Comparison of ENCODE assay signal across 8 mouse cellular contexts in genomic region chr9:107295616-107296015, GRCm38 (mm10). TPM values are rescaled to one million over a fixed set of nuclear protein-coding genes. Genes with fewer than 3 reads are reported as not detected.
A peak's percentile ranks its signal among the peaks of the same experiment; 100 is the strongest.
DNase-seq lines count a peak whose midpoint lies in the region; ATAC-seq and TF ChIP-seq lines count a peak whose summit lies in the region.

No protein-coding gene starts in this region.

- DNase-seq in forebrain, embryonic 11.5 days (ENCODE audit: low spot score): no peak
- DNase-seq in forebrain, postnatal 0 days: no peak
- peak; percentile 68 for DNase-seq in 3T3-L1 (ENCODE audit: low read depth, low spot score)
- no peak for DNase-seq in cerebellum, postnatal 36 days
- no peak for DNase-seq in spleen, adult 18-20 months

- WGBS in forebrain, embryonic 11.5 days: 81% methylated on average over 4 of the region's 4 CpGs
- 75% methylated on average over 4 of the region's 4 CpGs for WGBS in forebrain, postnatal 0 days
- WGBS in forebrain, embryonic 12.5 days: 86% methylated on average over 4 of the region's 4 CpGs
- WGBS in liver, embryonic 16.5 days (ENCODE audit: insufficient replicate concordance): 9% methylated on average over 4 of the region's 4 CpGs
- WGBS in stomach, embryonic 14.5 days: 54% methylated on average over 4 of the region's 4 CpGs

- H3K9me3 ChIP-seq in forebrain, embryonic 11.5 days (ENCODE audit: control insufficient read depth, low read length): no peaks in the 10 kb centered on the region
- no peaks in the 10 kb centered on the region for H3K9me3 ChIP-seq in forebrain, postnatal 0 days (ENCODE audit: low read length)
- no peaks in the 10 kb centered on the region for H3K9me3 ChIP-seq in forebrain, embryonic 12.5 days
- no peaks in the 10 kb centered on the region for H3K9me3 ChIP-seq in liver, embryonic 16.5 days (replicated peaks; ENCODE audit: control insufficient read depth, low read length)
- H3K9me3 ChIP-seq in stomach, embryonic 14.5 days (ENCODE audit: control insufficient read depth, low read depth, low read length): no peaks in the 10 kb centered on the region

- no peak for TF ChIP-seq CTCF in forebrain, postnatal 0 days (IDR thresholded peaks at IDR 0.05; ENCODE audit: low read depth)

- peaks cover 3% of the 10 kb centered on the region; the same call in 1 of the 2 replicates for H3K4me1 ChIP-seq in forebrain, embryonic 11.5 days (replicated peaks; ENCODE audit: control insufficient read depth, insufficient read depth, low read length)
- peaks cover 16% of the 10 kb centered on the region for H3K4me1 ChIP-seq in forebrain, postnatal 0 days (ENCODE audit: insufficient read depth)
- peaks cover 19% of the 10 kb centered on the region for H3K4me1 ChIP-seq in forebrain, embryonic 12.5 days
- H3K4me1 ChIP-seq in liver, embryonic 16.5 days (ENCODE audit: control insufficient read depth, low read depth, low read length): peaks cover 41% of the 10 kb centered on the region
- peaks cover 18% of the 10 kb centered on the region; the same call in 1 of the 2 replicates for H3K4me1 ChIP-seq in stomach, embryonic 14.5 days (ENCODE audit: control insufficient read depth, insufficient read depth, low read length)

- peaks cover 2% of the 10 kb centered on the region; the same call in 1 of the 2 replicates for H3K27me3 ChIP-seq in forebrain, embryonic 11.5 days (ENCODE audit: control insufficient read depth, insufficient read depth, low read length)
- H3K27me3 ChIP-seq in forebrain, postnatal 0 days (ENCODE audit: insufficient read depth, low read length): no peaks in the 10 kb centered on the region
- H3K27me3 ChIP-seq in forebrain, embryonic 12.5 days: peaks cover 34% of the 10 kb centered on the region
- H3K27me3 ChIP-seq in liver, embryonic 16.5 days (ENCODE audit: control insufficient read depth, insufficient read depth, low read depth, low read length): peaks cover 6% of the 10 kb centered on the region; the same call in 1 of the 2 replicates
- H3K27me3 ChIP-seq in stomach, embryonic 14.5 days (ENCODE audit: control insufficient read depth, insufficient read depth, low read length): no peaks in the 10 kb centered on the region

- H3K27ac ChIP-seq in forebrain, embryonic 11.5 days (ENCODE audit: low read depth, low read length): no peak overlapping the region
- no peak overlapping the region for H3K27ac ChIP-seq in forebrain, postnatal 0 days (ENCODE audit: low read depth, low read length)
- no peak overlapping the region for H3K27ac ChIP-seq in forebrain, embryonic 12.5 days
- peak overlapping the region; percentile 93 for H3K27ac ChIP-seq in liver, embryonic 16.5 days (ENCODE audit: low read length)
- H3K27ac ChIP-seq in stomach, embryonic 14.5 days (ENCODE audit: low read length): no peak overlapping the region

- H3K4me2 ChIP-seq in forebrain, embryonic 11.5 days (ENCODE audit: low read depth, low read length, severe bottlenecking): peak overlapping the region; percentile 92
- H3K4me2 ChIP-seq in forebrain, postnatal 0 days (ENCODE audit: low read depth): no peak overlapping the region
- peak overlapping the region; percentile 78 for H3K4me2 ChIP-seq in forebrain, embryonic 12.5 days
- peak overlapping the region; percentile 95 for H3K4me2 ChIP-seq in liver, embryonic 16.5 days (ENCODE audit: low read depth, low read length)
- H3K4me2 ChIP-seq in stomach, embryonic 14.5 days (replicated peaks; ENCODE audit: low read depth, low read length): peak overlapping the region; percentile 73

- H3K36me3 ChIP-seq in forebrain, embryonic 11.5 days (ENCODE audit: control insufficient read depth, insufficient read depth, low read length): no peaks in the 10 kb centered on the region
- no peaks in the 10 kb centered on the region for H3K36me3 ChIP-seq in forebrain, postnatal 0 days (ENCODE audit: insufficient read depth)
- H3K36me3 ChIP-seq in forebrain, embryonic 12.5 days (replicated peaks): peaks cover 4% of the 10 kb centered on the region
- peaks cover 4% of the 10 kb centered on the region; the same call in 1 of the 2 replicates for H3K36me3 ChIP-seq in liver, embryonic 16.5 days (ENCODE audit: control insufficient read depth, insufficient read depth)
- no peaks in the 10 kb centered on the region; the same call in 1 of the 2 replicates for H3K36me3 ChIP-seq in stomach, embryonic 14.5 days (ENCODE audit: control insufficient read depth, insufficient read depth, low read length)

- H3K4me3 ChIP-seq in forebrain, embryonic 11.5 days (ENCODE audit: low read depth, low read length): no peak overlapping the region
- no peak overlapping the region for H3K4me3 ChIP-seq in forebrain, postnatal 0 days (ENCODE audit: low read depth, low read length)
- no peak overlapping the region for H3K4me3 ChIP-seq in forebrain, embryonic 12.5 days (replicated peaks)
- peak overlapping the region; percentile 70 for H3K4me3 ChIP-seq in liver, embryonic 16.5 days (ENCODE audit: low read depth, low read length)
- H3K4me3 ChIP-seq in stomach, embryonic 14.5 days (ENCODE audit: low read depth, low read length): peak overlapping the region; percentile 63; the same call in 1 of the 2 replicates

- H3K9ac ChIP-seq in forebrain, embryonic 11.5 days (ENCODE audit: low read length): no peak overlapping the region
- H3K9ac ChIP-seq in forebrain, postnatal 0 days: no peak overlapping the region
- no peak overlapping the region for H3K9ac ChIP-seq in forebrain, embryonic 12.5 days
- peak overlapping the region; percentile 73 for H3K9ac ChIP-seq in liver, embryonic 16.5 days (ENCODE audit: low read depth, low read length)
- H3K9ac ChIP-seq in stomach, embryonic 14.5 days (replicated peaks; ENCODE audit: low read depth, low read length): no peak overlapping the region

- no peak for ATAC-seq in forebrain, embryonic 11.5 days (replicated peaks; ENCODE audit: low FRiP score)
- no peak for ATAC-seq in forebrain, postnatal 0 days
- no peak for ATAC-seq in forebrain, embryonic 12.5 days (ENCODE audit: low FRiP score)
- ATAC-seq in liver, embryonic 16.5 days (ENCODE audit: low read depth): no peak
- ATAC-seq in stomach, embryonic 14.5 days (ENCODE audit: insufficient number of reproducible peaks, insufficient read depth, low FRiP score, low read depth): no peak

RNA-seq across cellular contexts. Expression of gene Cish, which starts 0.2 kb away (rescaled TPM):
- 6.5 and 7.4 TPM in 2 replicates for polyA plus RNA-seq in forebrain, embryonic 11.5 days (2014; fragmentation: Nextera tagmentation; extraction: Ambion mirVana)
- 2.7 and 4.0 TPM in 2 replicates for total RNA-seq in forebrain, postnatal 0 days (2014; rRNA removed)
- 11.2 and 12.2 TPM in 2 replicates for polyA plus RNA-seq in forebrain, postnatal 0 days (2015; fragmentation: Nextera tagmentation; extraction: Ambion mirVana)
- 4.5 and 6.0 TPM in 2 replicates for polyA plus RNA-seq in forebrain, embryonic 12.5 days (2016; fragmentation: Nextera tagmentation; extraction: Ambion mirVana)
- polyA plus RNA-seq in liver, embryonic 16.5 days (2015; fragmentation: Nextera tagmentation; extraction: Ambion mirVana): 10.0 and 10.7 TPM in 2 replicates
- polyA plus RNA-seq in stomach, embryonic 14.5 days (2014; fragmentation: Nextera tagmentation; extraction: Ambion mirVana): 8.0 and 9.5 TPM in 2 replicates

RNA-seq across cellular contexts. Expression of gene Mapkapk3, which starts 5.9 kb away (rescaled TPM):
- 3.2 and 4.9 TPM in 2 replicates for polyA plus RNA-seq in forebrain, embryonic 11.5 days (2014; fragmentation: Nextera tagmentation; extraction: Ambion mirVana)
- 1.5 and 1.6 TPM in 2 replicates for total RNA-seq in forebrain, postnatal 0 days (2014; rRNA removed)
- 1.2 and 1.5 TPM in 2 replicates for polyA plus RNA-seq in forebrain, postnatal 0 days (2015; fragmentation: Nextera tagmentation; extraction: Ambion mirVana)
- 2.4 and 3.7 TPM in 2 replicates for polyA plus RNA-seq in forebrain, embryonic 12.5 days (2016; fragmentation: Nextera tagmentation; extraction: Ambion mirVana)
- 8.4 and 9.9 TPM in 2 replicates for polyA plus RNA-seq in liver, embryonic 16.5 days (2015; fragmentation: Nextera tagmentation; extraction: Ambion mirVana)
- polyA plus RNA-seq in stomach, embryonic 14.5 days (2014; fragmentation: Nextera tagmentation; extraction: Ambion mirVana): 24.8 and 27.8 TPM in 2 replicates

RNA-seq across cellular contexts. Expression of gene Hemk1, which starts 42.5 kb away (rescaled TPM):
- polyA plus RNA-seq in forebrain, embryonic 11.5 days (2014; fragmentation: Nextera tagmentation; extraction: Ambion mirVana): 11.2 and 13.8 TPM in 2 replicates
- 14.1 and 14.2 TPM in 2 replicates for total RNA-seq in forebrain, postnatal 0 days (2014; rRNA removed)
- 12.9 and 13.4 TPM in 2 replicates for polyA plus RNA-seq in forebrain, postnatal 0 days (2015; fragmentation: Nextera tagmentation; extraction: Ambion mirVana)
- polyA plus RNA-seq in forebrain, embryonic 12.5 days (2016; fragmentation: Nextera tagmentation; extraction: Ambion mirVana): 10.3 and 12.0 TPM in 2 replicates
- 2.9 TPM in 2 replicates for polyA plus RNA-seq in liver, embryonic 16.5 days (2015; fragmentation: Nextera tagmentation; extraction: Ambion mirVana)
- polyA plus RNA-seq in stomach, embryonic 14.5 days (2014; fragmentation: Nextera tagmentation; extraction: Ambion mirVana): 12.4 and 12.9 TPM in 2 replicates

RNA-seq across cellular contexts. Expression of gene 6430571L13Rik, which starts 44.8 kb away (rescaled TPM):
- polyA plus RNA-seq in forebrain, embryonic 11.5 days (2014; fragmentation: Nextera tagmentation; extraction: Ambion mirVana): 1.3 and 1.6 TPM in 2 replicates
- 5.2 and 7.2 TPM in 2 replicates for total RNA-seq in forebrain, postnatal 0 days (2014; rRNA removed)
- polyA plus RNA-seq in forebrain, postnatal 0 days (2015; fragmentation: Nextera tagmentation; extraction: Ambion mirVana): 3.7 and 6.0 TPM in 2 replicates
- 2.2 and 2.9 TPM in 2 replicates for polyA plus RNA-seq in forebrain, embryonic 12.5 days (2016; fragmentation: Nextera tagmentation; extraction: Ambion mirVana)
- 0.07 and 0.18 TPM in 2 replicates for polyA plus RNA-seq in liver, embryonic 16.5 days (2015; fragmentation: Nextera tagmentation; extraction: Ambion mirVana)
- 0.13 and 0.19 TPM in 2 replicates for polyA plus RNA-seq in stomach, embryonic 14.5 days (2014; fragmentation: Nextera tagmentation; extraction: Ambion mirVana)

Comparison
In these comparisons a context has a peak if more than half of its experiments do, and no peak if none do; other contexts are left out.
1. H3K4me3 ChIP-seq: peak in liver, embryonic 16.5 days (single experiment) and stomach, embryonic 14.5 days (single experiment); none in forebrain, embryonic 11.5 days (single experiment), forebrain, postnatal 0 days (single experiment) and forebrain, embryonic 12.5 days (single experiment).